Mouse (Mus musculus): ENCODE data around the gene Fgfr2.

GRCm38 (mm10) chr7:130381387-130381951 is 2741.7 kb downstream of the Fgfr2 start:
- TF ChIP-seq CTCF (IDR thresholded peaks at IDR 0.05; ENCODE audit: insufficient read depth, low read length) (no peak), POLR2A (IDR thresholded peaks at IDR 0.05; ENCODE audit: borderline replicate concordance, extremely low read depth, low read depth, low read length) (no peak)
